Mouse (Mus musculus): ENCODE results near the gene Zfp143. TPM values are rescaled to one million over a fixed set of nuclear protein-coding genes. Genes with fewer than 3 reads are reported as not detected.
A peak's percentile ranks its signal among the peaks of the same experiment; 100 is the strongest.

Gene Zfp143
- polyA plus RNA-seq, 1 experiment = 6.4 TPM

DNA sequence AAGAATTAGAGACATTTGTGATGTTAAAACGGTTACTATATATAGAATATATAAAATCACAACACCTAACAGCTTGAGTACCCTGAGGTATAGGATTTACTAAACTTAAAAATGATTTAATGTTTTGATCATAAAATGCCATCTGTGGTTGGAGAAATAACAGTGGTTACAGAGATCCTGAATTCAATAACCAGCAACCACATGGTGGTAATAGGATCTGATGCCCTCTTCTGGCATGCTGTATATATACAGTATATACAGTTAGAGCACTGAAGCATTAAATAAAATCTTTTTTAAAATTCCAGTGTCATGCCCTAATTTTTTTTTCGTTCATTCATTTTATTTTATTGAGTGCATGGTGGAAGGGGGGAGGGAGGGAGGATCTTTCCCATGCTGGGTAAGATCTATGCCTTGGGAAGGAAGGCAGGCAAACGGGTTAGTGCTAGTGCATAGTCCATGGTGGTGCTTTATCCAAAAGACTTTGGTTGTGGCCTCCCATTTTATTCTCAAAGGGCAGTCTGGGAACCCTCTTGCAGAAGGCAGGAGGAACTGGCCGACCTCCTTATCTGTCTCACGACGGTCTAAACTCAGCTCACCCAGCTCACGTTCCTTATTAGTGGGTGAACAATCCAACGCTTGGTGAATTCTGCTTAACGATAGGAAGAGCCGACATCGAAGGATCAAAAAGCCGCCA, 1.8 kb upstream of the Zfp143 start:
- TF ChIP-seq MAX (IDR thresholded peaks at IDR 0.05; ENCODE audit: low read depth) (no peak), TCF3 (IDR thresholded peaks at IDR 0.05; ENCODE audit: insufficient read length, low read depth) (no peak), REST (IDR thresholded peaks at IDR 0.05; ENCODE audit: insufficient read depth, insufficient read length) (no peak), MYOD1 (IDR thresholded peaks at IDR 0.05; ENCODE audit: control insufficient read depth in 1 of 3, insufficient read length in 2 of 3, low read depth in 2 of 3) (no peak)
- peaks cover 31% of the 10 kb centered on the region for H3K36me3 ChIP-seq (ENCODE audit: control insufficient read depth, insufficient read depth)
- no peak overlapping the region for H3ac ChIP-seq (ENCODE audit: control insufficient read depth, insufficient read length)
- H3K27me3 ChIP-seq (ENCODE audit: control insufficient read depth, insufficient read depth, insufficient read length) = no peaks in the 10 kb centered on the region
- H3K79me2 ChIP-seq (ENCODE audit: control insufficient read depth, insufficient read depth) = peaks cover 25% of the 10 kb centered on the region
- peak overlapping the region; percentile 72 for H3K4me2 ChIP-seq (ENCODE audit: low read depth)
- H3K4me3 ChIP-seq = peak overlapping the region; percentile 69

DNA sequence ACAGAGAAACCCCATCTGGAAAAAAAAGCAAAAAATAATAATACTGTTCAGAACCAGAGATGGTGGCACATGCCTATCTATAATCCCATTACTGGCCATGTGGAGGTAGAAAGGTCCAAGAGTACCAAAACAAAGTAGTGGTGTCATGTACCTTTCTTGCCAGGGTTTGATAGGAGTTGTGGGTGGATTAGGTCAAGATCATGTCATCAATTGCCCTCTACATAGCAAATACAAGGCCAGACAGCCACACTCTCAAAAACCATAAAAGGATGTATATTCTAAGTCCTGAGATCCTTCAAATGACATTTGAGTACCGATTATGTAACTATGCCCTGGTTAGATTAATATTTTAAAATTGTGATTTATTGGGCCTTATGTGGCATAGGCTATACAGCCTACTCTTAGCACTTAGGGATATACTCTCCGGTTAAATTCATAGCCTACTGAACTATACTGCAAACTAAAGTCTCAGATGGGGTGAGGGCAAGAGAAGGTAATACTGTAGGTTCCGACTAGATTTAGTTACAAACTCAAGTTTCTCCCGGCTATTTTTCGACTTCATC, 830 bp upstream of the Zfp143 start:
- Histone ChIP-seq H3K4me3 (peak overlapping the region; percentile 69), H3K79me2 (ENCODE audit: control insufficient read depth, insufficient read depth) (peaks cover 34% of the 10 kb centered on the region), H3K27me3 (ENCODE audit: control insufficient read depth, insufficient read depth, insufficient read length) (no peaks in the 10 kb centered on the region), H3ac (ENCODE audit: control insufficient read depth, insufficient read length) (peak overlapping the region; percentile 74), H3K36me3 (ENCODE audit: control insufficient read depth, insufficient read depth) (peaks cover 24% of the 10 kb centered on the region), H3K4me2 (ENCODE audit: low read depth) (peak overlapping the region; percentile 72)
- TF ChIP-seq REST (IDR thresholded peaks at IDR 0.05; ENCODE audit: insufficient read depth, insufficient read length) (no peak), POLR2AphosphoS2 (IDR thresholded peaks at IDR 0.05; ENCODE audit: insufficient read length, low read depth) (peak; percentile 21)

DNA sequence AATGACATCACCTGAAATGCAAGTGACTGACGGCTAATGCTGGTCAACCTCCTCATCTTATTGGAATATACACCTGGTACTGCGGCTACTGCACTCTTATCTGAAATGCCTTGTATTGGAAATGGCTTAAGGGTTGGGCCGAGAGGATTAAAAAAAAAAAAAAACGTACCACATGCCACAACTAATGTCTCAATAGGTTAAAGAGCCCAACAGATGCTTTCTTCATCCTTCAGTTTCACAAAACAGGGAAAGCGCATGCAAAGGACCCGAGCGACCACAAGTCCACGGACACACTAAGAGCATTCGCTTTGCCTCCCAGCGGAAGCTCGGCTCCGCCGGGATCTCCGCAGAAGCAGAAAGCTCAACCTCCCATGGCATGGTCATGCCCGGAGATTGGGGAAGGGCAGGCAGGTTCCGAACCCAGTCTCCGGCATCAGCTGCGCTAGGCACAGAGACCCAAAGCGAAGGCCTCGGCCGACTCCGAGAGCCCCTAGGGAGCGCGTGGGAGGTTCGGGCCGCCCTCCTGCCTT, 283 bp upstream of the Zfp143 start:
- Histone ChIP-seq H3K79me2 (ENCODE audit: control insufficient read depth, insufficient read depth) (peaks cover 40% of the 10 kb centered on the region), H3K4me2 (ENCODE audit: low read depth) (peak overlapping the region; percentile 72)
- TF ChIP-seq MAX (IDR thresholded peaks at IDR 0.05; ENCODE audit: low read depth) (no peak), POLR2AphosphoS2 (IDR thresholded peaks at IDR 0.05; ENCODE audit: insufficient read length, low read depth) (peak; percentile 57)

DNA sequence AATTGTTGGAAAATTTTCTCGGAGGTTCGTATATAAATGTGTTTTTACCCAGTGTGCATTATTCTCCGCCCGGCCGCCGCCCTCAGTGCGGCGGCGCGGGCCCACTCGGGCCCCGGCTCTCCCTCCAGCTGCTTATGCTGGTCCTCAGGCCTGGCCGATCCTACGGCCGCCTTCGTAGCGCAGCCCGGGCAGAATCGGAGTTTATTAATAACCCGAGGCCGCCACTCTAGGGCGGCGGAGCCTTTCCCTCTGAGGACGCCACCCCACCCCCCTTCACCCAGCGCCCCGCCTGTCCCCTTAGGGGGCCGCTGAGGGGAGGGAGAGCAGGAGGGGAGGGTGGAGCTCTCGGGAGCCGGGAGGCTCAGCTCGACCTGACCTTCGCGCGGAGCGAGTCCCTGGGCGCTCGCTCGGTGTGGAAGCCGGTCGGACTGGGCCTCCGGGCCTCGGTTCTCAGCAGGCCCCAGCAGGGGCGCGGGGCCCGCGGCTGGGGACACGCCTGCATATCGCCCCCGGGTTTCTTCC, 796 bp downstream of the Zfp143 start:
- Histone ChIP-seq H3K27me3 (ENCODE audit: control insufficient read depth, insufficient read depth, insufficient read length) (no peaks in the 10 kb centered on the region), H3K4me2 (ENCODE audit: low read depth) (peak overlapping the region; percentile 91), H3K79me2 (ENCODE audit: control insufficient read depth, insufficient read depth) (peaks cover 51% of the 10 kb centered on the region), H3ac (ENCODE audit: control insufficient read depth, insufficient read length) (peak overlapping the region; percentile 74), H3K36me3 (ENCODE audit: control insufficient read depth, insufficient read depth) (peaks cover 9% of the 10 kb centered on the region), H3K4me3 (peak overlapping the region; percentile 69)
- TF ChIP-seq TCF12 (IDR thresholded peaks at IDR 0.05; ENCODE audit: insufficient read depth, poor library complexity, severe bottlenecking) (no peak), SRF (IDR thresholded peaks at IDR 0.05; ENCODE audit: control insufficient read depth, insufficient read length, low read depth) (no peak), MAX (IDR thresholded peaks at IDR 0.05; ENCODE audit: low read depth) (no peak), USF1 (IDR thresholded peaks at IDR 0.05; ENCODE audit: low read depth) (no peak), MYOG (IDR thresholded peaks at IDR 0.05; ENCODE audit: control insufficient read depth in 1 of 3, insufficient read depth in 1 of 3, insufficient read length in 2 of 3, low read depth in 2 of 3) (no peak), MYOD1 (IDR thresholded peaks at IDR 0.05; ENCODE audit: control insufficient read depth in 1 of 3, insufficient read length in 2 of 3, low read depth in 2 of 3) (peak in 1 of 3 experiments; percentile 34), POLR2A (IDR thresholded peaks at IDR 0.05; ENCODE audit: insufficient read length, low read depth) (peak; percentile 79), E2F4 (IDR thresholded peaks at IDR 0.05; ENCODE audit: insufficient read depth) (no peak), CEBPB (IDR thresholded peaks at IDR 0.05; ENCODE audit: insufficient read depth, poor library complexity, severe bottlenecking) (no peak), TCF3 (IDR thresholded peaks at IDR 0.05; ENCODE audit: insufficient read length, low read depth) (no peak), REST (IDR thresholded peaks at IDR 0.05; ENCODE audit: insufficient read depth, insufficient read length) (no peak), POLR2AphosphoS2 (IDR thresholded peaks at IDR 0.05; ENCODE audit: insufficient read length, low read depth) (peak; percentile 84)

More for the DNA sequence above, 283 bp upstream of the Zfp143 start:
- Histone ChIP-seq H3ac (ENCODE audit: control insufficient read depth, insufficient read length) (peak overlapping the region; percentile 74), H3K27me3 (ENCODE audit: control insufficient read depth, insufficient read depth, insufficient read length) (no peaks in the 10 kb centered on the region), H3K4me3 (peak overlapping the region; percentile 69), H3K36me3 (ENCODE audit: control insufficient read depth, insufficient read depth) (peaks cover 19% of the 10 kb centered on the region)

DNA sequence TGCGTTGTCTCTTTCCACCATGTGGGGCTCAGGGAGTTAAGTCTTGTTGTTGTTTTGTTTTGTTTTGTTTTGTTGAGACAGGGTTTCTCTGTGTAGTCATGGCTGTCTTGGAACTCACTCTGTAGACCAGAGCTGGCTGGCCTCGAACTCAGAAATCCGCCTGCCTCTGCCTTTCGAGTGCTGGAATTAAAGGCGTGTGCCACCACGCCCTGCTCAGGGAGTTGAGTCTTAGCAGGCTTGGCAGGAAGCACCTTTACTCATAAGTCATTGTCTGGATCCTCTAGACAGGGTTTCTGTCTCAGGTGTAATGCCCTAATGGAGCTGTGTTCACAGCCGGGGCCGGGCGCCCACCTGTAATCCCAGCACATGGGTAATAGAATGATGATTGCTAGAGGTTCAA, 2.7 kb downstream of the Zfp143 start:
- Histone ChIP-seq H3ac (ENCODE audit: control insufficient read depth, insufficient read length) (no peak overlapping the region), H3K4me3 (no peak overlapping the region), H3K79me2 (ENCODE audit: control insufficient read depth, insufficient read depth) (peaks cover 61% of the 10 kb centered on the region), H3K27me3 (ENCODE audit: control insufficient read depth, insufficient read depth, insufficient read length) (no peaks in the 10 kb centered on the region), H3K36me3 (ENCODE audit: control insufficient read depth, insufficient read depth) (peaks cover 9% of the 10 kb centered on the region), H3K4me2 (ENCODE audit: low read depth) (peak overlapping the region; percentile 91)
- TF ChIP-seq TCF12 (IDR thresholded peaks at IDR 0.05; ENCODE audit: insufficient read depth, poor library complexity, severe bottlenecking) (no peak), REST (IDR thresholded peaks at IDR 0.05; ENCODE audit: insufficient read depth, insufficient read length) (no peak), MYOD1 (IDR thresholded peaks at IDR 0.05; ENCODE audit: control insufficient read depth in 1 of 3, insufficient read length in 2 of 3, low read depth in 2 of 3) (no peak), SRF (IDR thresholded peaks at IDR 0.05; ENCODE audit: control insufficient read depth, insufficient read length, low read depth) (no peak), POLR2A (IDR thresholded peaks at IDR 0.05; ENCODE audit: insufficient read length, low read depth) (no peak), MAX (IDR thresholded peaks at IDR 0.05; ENCODE audit: low read depth) (no peak), POLR2AphosphoS2 (IDR thresholded peaks at IDR 0.05; ENCODE audit: insufficient read length, low read depth) (no peak)

All from myocyte (in vitro differentiated cells).